Mouse (Mus musculus) lung, postnatal 0 days (tissue): ENCODE measurements at regions not wholly inside any gene's neighbourhood (a gene's known extent, or its start where the extent isn't known, plus 50 kb on each side); places are given as distances from the start of the nearest gene placed in this dataset.

Source experiments
- CTCF ChIP-seq: IDR thresholded peaks from 2 replicates; pipeline ENCODE4 v1.5.1; 2016; ENCODE audit warnings: antibody characterized with exemption, mild to moderate bottlenecking
- EP300 ChIP-seq: IDR thresholded peaks from 2 replicates; pipeline ENCODE4 v1.6.1; 2016; ENCODE audit warnings: antibody characterized with exemption, mild to moderate bottlenecking, control low read depth

- TF ChIP-seq CTCF: no peak
- TF ChIP-seq EP300: no peak
Observed at GRCm38 (mm10) chr1:51528671-51529070, 50.4 kb upstream of the Nabp1 start.
